15 mouse cellular contexts compared by ENCODE assay signal in genomic region chr9:32149836-32150642, GRCm38 (mm10). TPM values are rescaled to one million over a fixed set of nuclear protein-coding genes. Genes with fewer than 3 reads are reported as not detected.
A peak's percentile ranks its signal among the peaks of the same experiment; 100 is the strongest.
DNase-seq lines count a peak whose midpoint lies in the region; ATAC-seq lines count a peak whose summit lies in the region.
"Had no signal": no experiment of that assay in that cellular context is flagged by ENCODE, and none has a peak within 500 bp of the region (broad histone marks: within the 10 kb centered on the region; RNA-seq: fewer than 3 reads in every experiment).

No protein-coding gene starts in this region.

- no peaks in the 10 kb centered on the region for H3K27me3 ChIP-seq in megakaryocyte, embryonic 14.5 days (replicated peaks)
- H3K27me3 ChIP-seq: Patski had no signal

- H3K9me3 ChIP-seq in megakaryocyte, embryonic 14.5 days, result no peaks in the 10 kb centered on the region

- intact Hi-C loops in heart, postnatal 36 days (cut with DNase I), result no loop called here

- H3K4me1 ChIP-seq in megakaryocyte, embryonic 14.5 days, result peaks cover 6% of the 10 kb centered on the region

- no peak for DNase-seq in frontal cortex, adult 2 months (ENCODE audit: extremely low spot score in 1 of 2, low spot score in 1 of 2)
- peak; percentile 62 for DNase-seq in gonadal fat pad, adult 2 months (ENCODE audit: low read depth)
- peak; percentile 30 for DNase-seq in thymus, postnatal 25 days
- DNase-seq in heart, postnatal 36 days, result no peak
- DNase-seq in ovary, postnatal 14 days (ENCODE audit: low spot score), result no peak
- DNase-seq in layer of hippocampus, postnatal 36 days, result no peak
- DNase-seq: adrenal gland, postnatal 10 days; heart, adult 2 months; kidney, postnatal 36 days had no signal

- H3K36me3 ChIP-seq in megakaryocyte, embryonic 14.5 days (replicated peaks; ENCODE audit: low read length), result no peaks in the 10 kb centered on the region

- H3K4me3 ChIP-seq in megakaryocyte, embryonic 14.5 days (replicated peaks), result peak overlapping the region; percentile 84
- H3K4me3 ChIP-seq: erythroblast, embryonic 14.5 days; heart, adult 2 months; left cerebral cortex, adult 2 months had no signal

- ATAC-seq in frontal cortex, adult (ENCODE audit: low TSS enrichment), result peak; percentile 39; the same call in 1 of the 2 replicates
- ATAC-seq: intestine, embryonic 16.5 days; Patski had no signal

RNA-seq across cellular contexts. Expression of gene Arhgap32, which starts 34.1 kb away (rescaled TPM):
- polyA plus RNA-seq in frontal cortex, adult 2 months (2012; rRNA removed), result 47.5 and 54.9 TPM in 2 replicates
- 5.3 and 14.6 TPM in 2 replicates for polyA plus RNA-seq in gonadal fat pad, adult 2 months (2012; rRNA removed)
- not detected in 2 replicates for polyA plus RNA-seq in megakaryocyte, embryonic 14.5 days (2012; ENCODE audit: insufficient read depth, low replicate concordance)
- 10 to 100 TPM; 14.4 to 23.7 TPM for total RNA-seq in heart, postnatal 36 days (2021)
- 100 to 1,000 TPM; 231 to 245 TPM for total RNA-seq in layer of hippocampus, postnatal 36 days (2021)
- polyA plus RNA-seq: erythroblast, embryonic 14.5 days had no signal

Comparison
In these comparisons a context has a peak if more than half of its experiments do, and no peak if none do; other contexts are left out.
1. DNase-seq: peak in gonadal fat pad, adult 2 months (single experiment) and thymus, postnatal 25 days (single experiment); none in frontal cortex, adult 2 months (0 of 2), heart, postnatal 36 days (0 of 2), ovary, postnatal 14 days (single experiment) and layer of hippocampus, postnatal 36 days (0 of 2).